Mouse (Mus musculus) WW6 (cell line): ENCODE results near the gene C2cd5.

Experiments used
- DNase-seq: peaks from one replicate; pipeline ENCODE4 v3.0.0-alpha.2; 2013; ENCODE audit warnings: low read depth, low spot score

The C2cd5 gene

GRCm38 (mm10) chr6:143073476-143073875 lies 26.5 kb downstream of the C2cd5 start:
- no peak for DNase-seq

GRCm38 (mm10) chr6:143072412-143073014 lies 27.4 kb downstream of the C2cd5 start:
- DNase-seq: no peak

GRCm38 (mm10) chr6:143070736-143071135 lies 29.2 kb downstream of the C2cd5 start:
- no peak for DNase-seq

GRCm38 (mm10) chr6:143070019-143070418 lies 29.9 kb downstream of the C2cd5 start:
- no peak for DNase-seq

- no peak for DNase-seq
Observed at GRCm38 (mm10) chr6:143069606-143070005, 30.3 kb downstream of the C2cd5 start.

- DNase-seq: no peak
Observed at GRCm38 (mm10) chr6:143068181-143068915, 31.6 kb downstream of the C2cd5 start.

GRCm38 (mm10) chr6:143067654-143068053 lies 32.3 kb downstream of the C2cd5 start:
- DNase-seq: no peak

GRCm38 (mm10) chr6:143066859-143067258 lies 33.1 kb downstream of the C2cd5 start:
- DNase-seq: no peak

- DNase-seq: no peak
Observed at GRCm38 (mm10) chr6:143064047-143064446, 35.9 kb downstream of the C2cd5 start.

- no peak for DNase-seq
Observed at GRCm38 (mm10) chr6:143057601-143058000, 42.3 kb downstream of the C2cd5 start.

GRCm38 (mm10) chr6:143051566-143051965 lies 48.4 kb downstream of the C2cd5 start:
- no peak for DNase-seq

- DNase-seq: no peak
Observed at GRCm38 (mm10) chr6:143049791-143050555, 50.0 kb downstream of the C2cd5 start.

GRCm38 (mm10) chr6:143049117-143049516 lies 50.8 kb downstream of the C2cd5 start:
- no peak for DNase-seq

- DNase-seq: no peak
Observed at GRCm38 (mm10) chr6:143047538-143048258, 52.2 kb downstream of the C2cd5 start.

- DNase-seq: no peak
Observed at GRCm38 (mm10) chr6:143041578-143041977, 58.4 kb downstream of the C2cd5 start.

GRCm38 (mm10) chr6:143035261-143035660 lies 64.7 kb downstream of the C2cd5 start:
- no peak for DNase-seq

- DNase-seq: no peak
Observed at GRCm38 (mm10) chr6:143034503-143034902, 65.4 kb downstream of the C2cd5 start.

- DNase-seq: no peak
Observed at GRCm38 (mm10) chr6:143030521-143030920, 69.4 kb downstream of the C2cd5 start.

- no peak for DNase-seq
Observed at GRCm38 (mm10) chr6:143027896-143028295, 72.0 kb downstream of the C2cd5 start.

GRCm38 (mm10) chr6:143027402-143027801 lies 72.5 kb downstream of the C2cd5 start:
- no peak for DNase-seq

GRCm38 (mm10) chr6:143023691-143024090 lies 76.2 kb downstream of the C2cd5 start:
- no peak for DNase-seq

GRCm38 (mm10) chr6:143021756-143022155 lies 78.2 kb downstream of the C2cd5 start:
- DNase-seq: no peak
